Mouse (Mus musculus) G1E (cell line): ENCODE results near the gene Tspan17.

Experiments used
- CTCF ChIP-seq: IDR thresholded peaks from 2 replicates; pipeline ENCODE4 v1.5.1; 2012; ENCODE audit warnings: low read depth, low read length, inconsistent platforms, mixed read lengths
- GATA1 ChIP-seq: IDR thresholded peaks from 2 replicates; pipeline ENCODE4 v1.6.1; 2012; ENCODE audit warnings: borderline replicate concordance, low read length, inconsistent platforms, mixed read lengths
- GATA2 ChIP-seq: IDR thresholded peaks from 2 replicates; pipeline ENCODE4 v1.6.1; 2012; ENCODE audit warnings: low read depth, low read length, inconsistent platforms, borderline replicate concordance
- TAL1 ChIP-seq: conservative IDR thresholded peaks from 2 replicates; pipeline ENCODE4 v1.6.1; 2012; ENCODE audit warnings: low read depth, low read length, inconsistent platforms, mixed read lengths

DNA sequence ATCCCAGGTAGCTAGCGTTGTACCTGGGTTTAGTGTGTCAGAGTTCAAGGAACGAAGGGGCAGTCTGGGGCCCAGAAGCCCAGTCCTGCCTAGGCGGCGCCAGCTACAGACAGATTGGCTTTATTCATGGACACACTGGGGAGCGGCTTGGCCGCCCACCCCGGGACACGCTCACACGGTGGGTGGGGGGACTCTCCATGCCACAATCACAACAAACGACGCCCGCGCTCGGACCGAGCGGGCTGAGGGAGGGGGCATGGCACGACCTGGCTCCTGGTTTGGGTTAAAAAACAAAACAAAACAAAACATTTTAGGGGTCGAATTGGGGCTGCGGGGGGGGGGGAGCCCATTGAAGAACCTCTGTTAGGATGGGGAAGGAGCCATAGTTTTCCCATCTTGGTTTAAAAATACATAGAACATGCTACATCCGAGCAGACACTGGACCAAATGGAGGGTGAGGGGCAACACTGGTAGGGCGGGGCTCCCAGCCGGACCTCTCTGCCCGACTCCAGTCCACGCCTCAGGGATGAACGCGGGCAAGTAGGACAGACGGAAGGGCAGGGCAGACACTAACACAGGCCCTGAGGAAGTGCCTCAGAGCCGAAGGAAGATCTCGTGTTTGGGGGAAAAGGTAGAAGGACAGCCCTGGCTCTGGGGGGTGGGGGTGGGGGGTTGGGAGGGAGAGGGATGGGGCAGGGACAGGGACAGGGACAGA lies 30.3 kb upstream of the Tspan17 start:
- no peak for TF ChIP-seq GATA2
- TF ChIP-seq GATA1 = no peak
- TF ChIP-seq CTCF = no peak
- no peak for TF ChIP-seq TAL1
